Mouse (Mus musculus) ES-Bruce4 (cell line): ENCODE measurements around the gene Map4k4.

Source experiments
- CTCF ChIP-seq: IDR thresholded peaks from one replicate; pipeline ENCODE4 v1.8.1; 2011; ENCODE audit warnings: low read depth, low read length
- EP300 ChIP-seq: IDR thresholded peaks from 2 replicates; pipeline ENCODE4 v1.6.1; 2011; ENCODE audit warnings: low read depth, low read length; ENCODE audit not compliant: insufficient read depth

GRCm38 (mm10) chr1:39949205-39949604 is 48.5 kb downstream of the Map4k4 start:
- TF ChIP-seq EP300 (no peak), CTCF (no peak)
